Mouse (Mus musculus) lung, embryonic 16.5 days (tissue): ENCODE measurements around the gene Hacd1. TPM values are rescaled to one million over a fixed set of nuclear protein-coding genes. Genes with fewer than 3 reads are reported as not detected.

Experiments
- ATAC-seq: fragments of 200-750 bp; cut with Nextera tagmentation; 2 replicates; pipeline ENCODE4 v1.8.0; 2017; ENCODE audit warnings: low read depth, mild to moderate bottlenecking, moderate library complexity
- H3K27ac ChIP-seq: fragments of 300-500 bp; sonication (generic); 2 replicates; pipeline ENCODE4 v1.5.1; 2014; ENCODE audit warnings: mild to moderate bottlenecking, control low read depth, low read length
- H3K27me3 ChIP-seq: fragments of 300-500 bp; sonication (generic); 2 replicates; pipeline ENCODE4 v1.6.1; 2014; ENCODE audit warnings: low read depth, low read length, mixed read lengths; ENCODE audit not compliant: control insufficient read depth, insufficient read depth
- H3K36me3 ChIP-seq: fragments of 300-500 bp; sonication (generic); 2 replicates; pipeline ENCODE4 v1.6.1; 2014; ENCODE audit warnings: low read length; ENCODE audit not compliant: control insufficient read depth, insufficient read depth
- H3K4me1 ChIP-seq: fragments of 300-500 bp; sonication (generic); replicated peaks from 2 replicates; pipeline ENCODE4 v1.6.1; 2014; ENCODE audit warnings: low read length, mixed read lengths; ENCODE audit not compliant: control insufficient read depth, insufficient read depth
- H3K4me2 ChIP-seq: fragments of 300-500 bp; sonication (generic); 2 replicates; pipeline ENCODE4 v1.6.1; 2014; ENCODE audit warnings: low read depth, low read length, control low read depth
- H3K4me3 ChIP-seq: fragments of 300-500 bp; sonication (generic); 2 replicates; pipeline ENCODE4 v1.5.1; 2014; ENCODE audit warnings: mild to moderate bottlenecking, low read length, control low read depth
- H3K9ac ChIP-seq: fragments of 300-500 bp; sonication (generic); 2 replicates; pipeline ENCODE4 v1.6.1; 2014; ENCODE audit warnings: low read length, control low read depth
- H3K9me3 ChIP-seq: fragments of 300-500 bp; sonication (generic); 2 replicates; pipeline ENCODE4 v1.6.1; 2016; ENCODE audit warnings: low read length; ENCODE audit not compliant: control insufficient read depth
- WGBS: fragments of 180-500 bp; shearing (Covaris S2); extraction: QIAGEN DNeasy Blood & Tissue Kit; methylation state at CpG from one replicate; pipeline ENCODE4 v1.1.7; 2014; 5-methylcytosine and 5-hydroxymethylcytosine counted together
- polyA plus RNA-seq: library from polyadenylated mRNA; unstranded; fragments of >200 nt; fragmentation: Nextera tagmentation; extraction: Ambion mirVana; gene quantifications from 2 replicates; pipeline ENCODE4 v1.2.1, GENCODE M21; 2015

Gene Hacd1
- polyA plus RNA-seq, 1 experiment from 2014 or later, result 82.0 TPM

- no peak overlapping the region for H3K27ac ChIP-seq
- H3K4me3 ChIP-seq, result no peak overlapping the region
- 77% methylated on average over 2 of the region's 2 CpGs for WGBS
- H3K9me3 ChIP-seq, result no peaks in the 10 kb centered on the region
- no peaks in the 10 kb centered on the region for H3K36me3 ChIP-seq
- no peak overlapping the region for H3K9ac ChIP-seq
- ATAC-seq, result no peak
- H3K4me2 ChIP-seq, result no peak overlapping the region
- no peaks in the 10 kb centered on the region for H3K4me1 ChIP-seq
- H3K27me3 ChIP-seq, result no peaks in the 10 kb centered on the region
Observed at GRCm38 (mm10) chr2:13800639-13801038, 255.3 kb downstream of the Hacd1 start.

Other genes with a start within 250 kb of the Hacd1 start
- 74.1 and 79.6 TPM in 2 replicates for gene Stam, start 18.0 kb upstream of the Hacd1 start, polyA plus RNA-seq
- gene Tmem236, start 118.4 kb upstream of the Hacd1 start, polyA plus RNA-seq, result 0.05 and 0.08 TPM in 2 replicates
- 6.7 and 7.8 TPM in 2 replicates for gene Mrc1, start 173.3 kb upstream of the Hacd1 start, polyA plus RNA-seq